Mouse (Mus musculus): Measurements from ENCODE around the gene Rps15. TPM values are rescaled to one million over a fixed set of nuclear protein-coding genes. Genes with fewer than 3 reads are reported as not detected.

Rps15 gene
- polyA plus RNA-seq, 1 experiment from 2014 or later = 643 TPM

- WGBS = 94% methylated on average over 6 of the region's 6 CpGs
Observed at GRCm38 (mm10) chr10:80253551-80253950, 38.7 kb upstream of the Rps15 start.

DNA sequence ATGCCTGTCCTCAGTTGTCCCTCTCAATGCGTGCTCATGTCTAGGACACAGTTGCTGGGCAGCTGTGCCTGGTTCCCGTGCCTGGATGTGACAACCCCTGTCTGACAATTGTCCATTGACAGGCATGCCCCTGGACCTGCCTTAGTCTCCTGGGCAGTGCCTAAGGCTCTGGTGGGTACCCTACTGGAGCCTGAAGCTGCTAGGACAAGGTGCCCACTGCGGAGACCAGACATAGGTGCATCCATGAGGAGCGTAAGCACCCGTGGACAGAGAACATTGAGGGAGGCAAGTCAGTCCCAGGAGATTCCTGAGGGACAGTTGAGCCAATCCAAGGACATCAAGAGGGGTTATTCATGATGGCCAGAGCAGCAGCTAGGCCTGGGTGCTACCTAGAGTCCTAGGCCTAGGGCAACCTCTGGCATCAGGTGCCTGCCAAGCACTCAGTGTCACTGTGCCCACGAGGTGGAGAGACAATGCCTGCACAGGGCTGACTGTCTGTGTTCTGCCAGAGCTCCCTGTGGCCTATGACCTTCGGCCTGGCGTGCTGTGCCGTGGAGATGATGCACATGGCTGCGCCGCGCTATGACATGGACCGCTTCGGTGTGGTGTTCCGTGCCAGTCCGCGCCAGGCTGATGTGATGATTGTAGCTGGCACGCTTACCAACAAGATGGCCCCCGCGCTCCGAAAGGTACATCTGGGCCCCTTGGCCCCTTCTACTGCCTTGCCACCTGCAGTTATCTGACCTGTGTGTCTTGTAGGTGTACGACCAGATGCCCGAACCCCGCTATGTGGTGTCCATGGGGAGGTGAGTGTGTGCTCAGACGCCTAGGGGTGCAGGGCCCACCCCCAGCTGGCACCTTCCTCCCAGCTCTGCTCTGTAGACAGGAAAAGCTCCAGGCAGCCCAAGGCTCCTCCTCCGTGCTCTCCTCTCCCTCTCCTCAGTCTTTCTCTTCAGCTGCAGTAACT is 37.6 kb upstream of the Rps15 start:
- peaks cover 23% of the 10 kb centered on the region for H3K4me1 ChIP-seq
- no peaks in the 10 kb centered on the region for H3K27me3 ChIP-seq (replicated peaks)
- H3K36me3 ChIP-seq = peaks cover 59% of the 10 kb centered on the region
- H3K4me2 ChIP-seq (replicated peaks) = no peak overlapping the region
- no peak overlapping the region for H3K9ac ChIP-seq
- H3K9me3 ChIP-seq = no peaks in the 10 kb centered on the region
- no peak for ATAC-seq (ENCODE audit: low FRiP score, low read depth)
- no peak overlapping the region for H3K27ac ChIP-seq
- no peak overlapping the region for H3K4me3 ChIP-seq
- WGBS = 96% methylated on average over 26 of the region's 26 CpGs

More at GRCm38 (mm10) chr10:80253551-80253950, 38.7 kb upstream of the Rps15 start:
- no peaks in the 10 kb centered on the region for H3K9me3 ChIP-seq
- H3K36me3 ChIP-seq = peaks cover 51% of the 10 kb centered on the region
- H3K4me3 ChIP-seq = no peak overlapping the region
- H3K27ac ChIP-seq = no peak overlapping the region
- H3K9ac ChIP-seq = no peak overlapping the region
- no peak for ATAC-seq (ENCODE audit: low FRiP score, low read depth)
- H3K27me3 ChIP-seq (replicated peaks) = no peaks in the 10 kb centered on the region
- H3K4me2 ChIP-seq (replicated peaks) = no peak overlapping the region
- peaks cover 15% of the 10 kb centered on the region for H3K4me1 ChIP-seq

DNA sequence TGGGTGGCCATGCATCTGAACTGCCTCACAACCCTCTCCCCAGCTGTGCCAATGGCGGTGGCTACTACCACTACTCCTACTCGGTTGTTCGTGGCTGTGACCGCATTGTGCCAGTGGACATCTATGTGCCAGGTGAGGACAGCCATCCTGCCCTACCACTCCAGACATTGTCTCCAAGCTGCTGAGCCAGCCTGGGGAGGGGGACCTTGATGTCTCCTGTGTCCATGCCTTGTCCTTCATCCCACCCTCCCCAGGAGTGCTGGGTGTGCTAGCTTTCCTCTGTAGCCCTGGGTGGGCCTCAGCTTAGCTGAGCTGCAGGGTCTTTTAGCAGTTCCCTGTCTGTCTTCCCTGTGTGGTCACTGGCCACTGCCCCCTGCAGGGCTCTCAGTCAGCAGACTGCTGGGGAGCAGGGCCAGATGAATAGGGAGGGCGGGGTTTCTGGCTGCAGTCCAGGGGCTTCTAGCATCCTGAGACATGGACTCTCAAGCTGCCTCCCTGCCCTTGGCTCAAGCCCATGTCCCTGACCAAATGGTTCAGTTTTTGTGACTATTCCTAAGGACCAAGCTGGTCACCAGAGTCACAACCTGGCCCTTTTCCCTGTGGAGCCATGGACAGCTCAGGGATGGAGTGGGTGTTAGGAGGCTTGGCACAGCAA is 36.2 kb upstream of the Rps15 start:
- peaks cover 27% of the 10 kb centered on the region for H3K4me1 ChIP-seq
- 0 out of 2 replicates have a peak overlapping the region, but pooled peaks have one; percentile 3 for H3K9ac ChIP-seq
- H3K4me3 ChIP-seq = no peak overlapping the region
- H3K27ac ChIP-seq = no peak overlapping the region
- no peaks in the 10 kb centered on the region for H3K27me3 ChIP-seq (replicated peaks)
- H3K9me3 ChIP-seq = no peaks in the 10 kb centered on the region
- peaks cover 59% of the 10 kb centered on the region for H3K36me3 ChIP-seq
- WGBS = 91% methylated on average over 5 of the region's 5 CpGs
- H3K4me2 ChIP-seq (replicated peaks) = no peak overlapping the region
- ATAC-seq (ENCODE audit: low FRiP score, low read depth) = no peak

DNA sequence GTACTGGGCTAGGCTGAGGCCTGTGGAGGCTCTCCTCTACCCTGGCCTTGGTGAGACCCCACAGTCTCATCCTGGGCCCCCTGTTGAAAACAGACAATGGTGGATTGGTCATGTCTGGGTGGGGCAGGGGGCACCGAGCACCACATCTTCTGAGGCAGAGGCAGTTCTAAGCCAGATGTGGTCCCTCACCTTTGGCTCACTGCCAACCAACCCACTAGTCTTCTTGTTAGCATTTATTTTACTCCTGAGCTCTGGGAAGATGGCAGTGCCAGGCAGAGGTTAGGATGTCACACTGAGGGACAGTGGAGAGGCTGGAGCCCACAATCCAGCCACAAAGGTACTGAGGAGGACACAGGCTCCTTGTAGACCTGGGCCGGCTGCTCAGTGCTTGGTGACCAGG is 34.3 kb upstream of the Rps15 start:
- H3K4me3 ChIP-seq = no peak overlapping the region
- ATAC-seq (ENCODE audit: low FRiP score, low read depth) = no peak
- WGBS = 87% methylated on average over 2 of the region's 2 CpGs
- H3K27me3 ChIP-seq (replicated peaks) = no peaks in the 10 kb centered on the region
- H3K9me3 ChIP-seq = no peaks in the 10 kb centered on the region
- H3K4me2 ChIP-seq (replicated peaks) = no peak overlapping the region
- H3K36me3 ChIP-seq = peaks cover 59% of the 10 kb centered on the region
- H3K4me1 ChIP-seq = peaks cover 38% of the 10 kb centered on the region
- H3K9ac ChIP-seq = no peak overlapping the region
- no peak overlapping the region for H3K27ac ChIP-seq

GRCm38 (mm10) chr10:80258752-80259462 is 33.3 kb upstream of the Rps15 start:
- no peak overlapping the region for H3K27ac ChIP-seq
- H3K4me3 ChIP-seq = no peak overlapping the region
- 92% methylated on average over 14 of the region's 14 CpGs for WGBS
- 0 out of 2 replicates have a peak overlapping the region, but pooled peaks have one; percentile 67 for H3K9ac ChIP-seq
- H3K9me3 ChIP-seq = no peaks in the 10 kb centered on the region
- ATAC-seq (ENCODE audit: low FRiP score, low read depth) = no peak
- peaks cover 38% of the 10 kb centered on the region for H3K4me1 ChIP-seq
- peaks cover 51% of the 10 kb centered on the region for H3K36me3 ChIP-seq
- peak overlapping the region; percentile 88 for H3K4me2 ChIP-seq (replicated peaks)
- no peaks in the 10 kb centered on the region for H3K27me3 ChIP-seq (replicated peaks)

- peak overlapping the region; percentile 88 for H3K4me2 ChIP-seq (replicated peaks)
- H3K4me1 ChIP-seq = peaks cover 38% of the 10 kb centered on the region
- peaks cover 46% of the 10 kb centered on the region for H3K36me3 ChIP-seq
- no peaks in the 10 kb centered on the region for H3K27me3 ChIP-seq (replicated peaks)
- 76% methylated on average over 6 of the region's 6 CpGs for WGBS
- no peak for ATAC-seq (ENCODE audit: low FRiP score, low read depth)
- H3K9ac ChIP-seq = peak overlapping the region; percentile 67
- peak overlapping the region; percentile 46 for H3K4me3 ChIP-seq
- H3K27ac ChIP-seq = no peak overlapping the region
- H3K9me3 ChIP-seq = no peaks in the 10 kb centered on the region
Observed at GRCm38 (mm10) chr10:80259463-80259805, 32.8 kb upstream of the Rps15 start.

GRCm38 (mm10) chr10:80259861-80260641 is 32.2 kb upstream of the Rps15 start:
- Histone ChIP-seq H3K27ac (peak overlapping the region; percentile 83; the same call in 1 of the 2 replicates), H3K4me2 (replicated peaks) (peak overlapping the region; percentile 88), H3K9me3 (no peaks in the 10 kb centered on the region), H3K4me3 (peak overlapping the region; percentile 46), H3K4me1 (peaks cover 38% of the 10 kb centered on the region), H3K9ac (peak overlapping the region; percentile 67), H3K36me3 (peaks cover 40% of the 10 kb centered on the region), H3K27me3 (replicated peaks) (no peaks in the 10 kb centered on the region)
- 9% methylated on average over 19 of the region's 19 CpGs for WGBS
- ATAC-seq (ENCODE audit: low FRiP score, low read depth) = no peak

- Histone ChIP-seq H3K9ac (peak within 1 kb of the TSS; percentile 67), H3K27ac (peak within 1 kb of the TSS; percentile 83), H3K4me3 (peak within 1 kb of the TSS; percentile 46), H3K36me3 (peaks cover 31% of the 10 kb centered on the region), H3K27me3 (replicated peaks) (no peaks in the 10 kb centered on the region), H3K4me2 (replicated peaks) (peak within 1 kb of the TSS; percentile 88), H3K4me1 (peaks cover 42% of the 10 kb centered on the region), H3K9me3 (no peaks in the 10 kb centered on the region)
- under 1% methylated on average over 49 of the region's 49 CpGs for WGBS
- ATAC-seq (ENCODE audit: low FRiP score, low read depth) = peak; percentile 82
Observed at GRCm38 (mm10) chr10:80260642-80261584, 31.3 kb upstream of the Rps15 start, which contains the start of the genes Gamt and Dazap1. TSS of gene Gamt (minus strand) at chr10:80261012. TSS of gene Dazap1 (plus strand) at chr10:80261486.

- Histone ChIP-seq H3K27ac (peak overlapping the region; percentile 83), H3K36me3 (peaks cover 24% of the 10 kb centered on the region), H3K4me1 (peaks cover 46% of the 10 kb centered on the region), H3K4me2 (replicated peaks) (peak overlapping the region; percentile 88), H3K4me3 (peak overlapping the region; percentile 46), H3K9me3 (no peaks in the 10 kb centered on the region), H3K9ac (peak overlapping the region; percentile 67), H3K27me3 (replicated peaks) (no peaks in the 10 kb centered on the region)
- WGBS = 0% methylated on average over 14 of the region's 14 CpGs
- peak; percentile 28 for ATAC-seq (ENCODE audit: low FRiP score, low read depth)
Observed at GRCm38 (mm10) chr10:80261585-80261968, 30.7 kb upstream of the Rps15 start.

DNA sequence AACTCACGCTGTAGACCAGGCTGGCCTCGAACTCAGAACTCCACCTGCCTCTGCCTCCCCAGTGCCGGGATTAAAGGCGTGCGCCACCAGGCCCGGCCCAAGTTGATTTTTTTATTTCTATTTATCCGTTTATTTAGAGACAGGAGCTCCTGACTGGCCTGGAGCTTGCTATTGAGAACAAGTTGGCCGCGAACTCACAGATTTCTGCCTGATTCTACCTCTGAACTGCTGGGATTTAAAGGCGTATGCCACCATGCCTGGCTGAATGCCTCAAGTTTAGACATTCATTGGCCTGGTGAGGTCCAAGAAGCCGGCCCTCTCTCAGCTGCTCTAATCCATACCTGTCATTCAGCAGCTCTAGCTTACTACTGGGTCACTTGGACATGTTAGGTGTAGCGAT is 30.1 kb upstream of the Rps15 start:
- Histone ChIP-seq H3K4me2 (replicated peaks) (peak overlapping the region; percentile 88), H3K36me3 (peaks cover 20% of the 10 kb centered on the region), H3K4me3 (no peak overlapping the region), H3K27me3 (replicated peaks) (no peaks in the 10 kb centered on the region), H3K4me1 (peaks cover 50% of the 10 kb centered on the region), H3K9ac (no peak overlapping the region), H3K27ac (no peak overlapping the region), H3K9me3 (no peaks in the 10 kb centered on the region)
- 79% methylated on average over 12 of the region's 12 CpGs for WGBS
- no peak for ATAC-seq (ENCODE audit: low FRiP score, low read depth)
